Mouse (Mus musculus) liver, embryonic 13.5 days (tissue): ENCODE data around the gene Preb. TPM values are rescaled to one million over a fixed set of nuclear protein-coding genes. Genes with fewer than 3 reads are reported as not detected.
A peak's percentile ranks its signal among the peaks of the same experiment; 100 is the strongest.

Source experiments
- ATAC-seq: fragments of 200-750 bp; cut with Nextera tagmentation; 2 replicates; pipeline ENCODE4 v1.8.0; 2017; ENCODE audit warnings: low read depth, mild to moderate bottlenecking, moderate number of reproducible peaks, moderate library complexity
- DNase-seq: peaks from one replicate; pipeline ENCODE4 v3.0.0; 2022
- H3K27ac ChIP-seq: fragments of 300-500 bp; sonication (generic); 2 replicates; pipeline ENCODE4 v1.5.1; 2015; ENCODE audit warnings: moderate library complexity, mild to moderate bottlenecking, inconsistent platforms
- H3K27me3 ChIP-seq: fragments of 300-500 bp; sonication (generic); 2 replicates; pipeline ENCODE4 v1.6.1; 2015; ENCODE audit warnings: mild to moderate bottlenecking, inconsistent platforms
- H3K36me3 ChIP-seq: fragments of 300-500 bp; sonication (generic); 2 replicates; pipeline ENCODE4 v1.6.1; 2015; ENCODE audit warnings: mild to moderate bottlenecking, inconsistent platforms
- H3K4me1 ChIP-seq: fragments of 300-500 bp; sonication (generic); replicated peaks from 2 replicates; pipeline ENCODE4 v1.6.1; 2015; ENCODE audit warnings: inconsistent platforms
- H3K4me2 ChIP-seq: fragments of 300-500 bp; sonication (generic); 2 replicates; pipeline ENCODE4 v1.6.1; 2015; ENCODE audit warnings: inconsistent platforms, mild to moderate bottlenecking, moderate library complexity
- H3K4me3 ChIP-seq: fragments of 300-500 bp; sonication (generic); replicated peaks from 2 replicates; pipeline ENCODE4 v1.5.1; 2015; ENCODE audit warnings: mild to moderate bottlenecking, inconsistent platforms
- H3K9ac ChIP-seq: fragments of 300-500 bp; sonication (generic); 2 replicates; pipeline ENCODE4 v1.6.1; 2015; ENCODE audit warnings: mild to moderate bottlenecking, inconsistent platforms
- H3K9me3 ChIP-seq: fragments of 300-500 bp; sonication (generic); replicated peaks from 2 replicates; pipeline ENCODE4 v1.6.1; 2016; ENCODE audit warnings: inconsistent platforms
- WGBS: fragments of 180-500 bp; shearing (Covaris S2); methylation state at CpG from one replicate; pipeline ENCODE4 v1.1.7; 2015; ENCODE audit not compliant: insufficient replicate concordance; 5-methylcytosine and 5-hydroxymethylcytosine counted together
- polyA plus RNA-seq: library from polyadenylated mRNA; unstranded; fragments of >200 nt; fragmentation: Nextera tagmentation; extraction: Ambion mirVana; gene quantifications from 2 replicates; pipeline ENCODE4 v1.2.1, GENCODE M21; 2015

The Preb gene
- polyA plus RNA-seq, 1 experiment from 2014 or later, result 91.6 TPM

DNA sequence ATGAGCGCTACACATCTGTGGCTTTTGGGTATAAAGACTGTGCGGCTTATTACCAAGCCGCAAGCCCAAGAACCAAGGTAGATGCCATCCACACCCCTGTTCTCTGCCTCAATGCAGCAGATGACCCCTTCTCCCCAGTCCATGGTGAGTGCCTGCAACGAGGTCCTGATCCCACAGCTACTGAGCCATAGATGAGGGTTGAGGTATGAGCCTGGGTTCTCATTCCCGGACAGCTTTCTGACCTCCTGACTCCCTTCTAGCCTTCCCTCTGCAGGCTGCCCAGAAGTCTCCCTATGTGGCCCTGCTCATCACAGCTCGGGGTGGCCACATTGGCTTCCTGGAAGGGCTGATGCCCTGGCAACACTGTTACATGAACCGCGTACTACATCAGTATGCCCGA lies 5.6 kb downstream of the Preb start:
- no peak overlapping the region for H3K4me3 ChIP-seq
- DNase-seq (no peak), ATAC-seq (no peak)
- H3K27me3 ChIP-seq, result no peaks in the 10 kb centered on the region
- H3K9ac ChIP-seq, result no peak overlapping the region
- whole genome bisulfite sequencing, result 82% methylated on average over 9 of the region's 9 CpGs
- H3K27ac ChIP-seq, result no peak overlapping the region
- H3K4me1 ChIP-seq, result peaks cover 35% of the 10 kb centered on the region
- peaks cover 57% of the 10 kb centered on the region for H3K36me3 ChIP-seq
- H3K9me3 ChIP-seq, result no peaks in the 10 kb centered on the region
- H3K4me2 ChIP-seq, result no peak overlapping the region

GRCm38 (mm10) chr5:30954065-30954464 lies 6.1 kb downstream of the Preb start:
- no peaks in the 10 kb centered on the region for H3K9me3 ChIP-seq

GRCm38 (mm10) chr5:30952551-30952950 lies 7.6 kb downstream of the Preb start:
- H3K4me2 ChIP-seq, result no peak overlapping the region
- no peaks in the 10 kb centered on the region for H3K9me3 ChIP-seq
- DNase-seq, result no peak
- H3K36me3 ChIP-seq, result peaks cover 43% of the 10 kb centered on the region
- 68% methylated on average over 5 of the region's 5 CpGs for WGBS
- H3K4me3 ChIP-seq, result no peak overlapping the region
- ATAC-seq, result no peak
- peaks cover 26% of the 10 kb centered on the region for H3K4me1 ChIP-seq
- no peak overlapping the region for H3K27ac ChIP-seq
- H3K27me3 ChIP-seq, result no peaks in the 10 kb centered on the region
- no peak overlapping the region for H3K9ac ChIP-seq

More at GRCm38 (mm10) chr5:30954065-30954464, 6.1 kb downstream of the Preb start:
- WGBS, result 88% methylated on average over 6 of the region's 6 CpGs
- Histone ChIP-seq H3K36me3 (peaks cover 57% of the 10 kb centered on the region), H3K4me3 (no peak overlapping the region), H3K4me2 (no peak overlapping the region), H3K27ac (no peak overlapping the region), H3K9ac (no peak overlapping the region), H3K27me3 (no peaks in the 10 kb centered on the region), H3K4me1 (peaks cover 35% of the 10 kb centered on the region)
- no peak for ATAC-seq
- DNase-seq, result no peak

GRCm38 (mm10) chr5:30951706-30952105 lies 8.5 kb downstream of the Preb start:
- no peak overlapping the region for H3K4me3 ChIP-seq
- no peak for DNase-seq
- H3K27me3 ChIP-seq, result peaks cover 5% of the 10 kb centered on the region; the same call in 1 of the 2 replicates
- H3K4me1 ChIP-seq, result peaks cover 23% of the 10 kb centered on the region
- no peak overlapping the region for H3K4me2 ChIP-seq
- no peaks in the 10 kb centered on the region for H3K9me3 ChIP-seq
- H3K9ac ChIP-seq, result no peak overlapping the region
- H3K36me3 ChIP-seq, result peaks cover 38% of the 10 kb centered on the region
- ATAC-seq, result no peak
- WGBS, result 77% methylated on average over 6 of the region's 6 CpGs
- no peak overlapping the region for H3K27ac ChIP-seq

GRCm38 (mm10) chr5:30950922-30951321 lies 9.2 kb downstream of the Preb start:
- Histone ChIP-seq H3K27me3 (peaks cover 9% of the 10 kb centered on the region; the same call in 1 of the 2 replicates), H3K4me2 (peak overlapping the region; percentile 88), H3K36me3 (peaks cover 36% of the 10 kb centered on the region), H3K27ac (no peak overlapping the region), H3K4me3 (peak overlapping the region; percentile 76), H3K4me1 (peaks cover 23% of the 10 kb centered on the region), H3K9me3 (no peaks in the 10 kb centered on the region), H3K9ac (0 out of 2 replicates have a peak overlapping the region, but pooled peaks have one; percentile 79)
- ATAC-seq (no peak), DNase-seq (no peak)
- 80% methylated on average over 2 of the region's 2 CpGs for WGBS

- peak; percentile 5; the same call in 1 of the 2 replicates for ATAC-seq
- Histone ChIP-seq H3K4me3 (peak overlapping the region; percentile 76), H3K4me2 (peak overlapping the region; percentile 88), H3K9ac (peak overlapping the region; percentile 79), H3K36me3 (peaks cover 31% of the 10 kb centered on the region), H3K27me3 (peaks cover 14% of the 10 kb centered on the region; the same call in 1 of the 2 replicates), H3K4me1 (peaks cover 23% of the 10 kb centered on the region), H3K9me3 (no peaks in the 10 kb centered on the region), H3K27ac (peak overlapping the region; percentile 68)
- DNase-seq, result no peak
- whole genome bisulfite sequencing, result 69% methylated on average over 4 of the region's 4 CpGs
Observed at GRCm38 (mm10) chr5:30950451-30950850, 9.7 kb downstream of the Preb start.

- H3K9ac ChIP-seq, result peak overlapping the region; percentile 79
- peaks cover 24% of the 10 kb centered on the region for H3K36me3 ChIP-seq
- H3K9me3 ChIP-seq, result no peaks in the 10 kb centered on the region
- ATAC-seq, result peak; percentile 89
- H3K4me3 ChIP-seq, result peak overlapping the region; percentile 76
- under 1% methylated on average over 31 of the region's 31 CpGs for WGBS
- H3K4me1 ChIP-seq, result peaks cover 30% of the 10 kb centered on the region
- H3K27ac ChIP-seq, result peak overlapping the region; percentile 68
- H3K4me2 ChIP-seq, result peak overlapping the region; percentile 88
- peaks cover 21% of the 10 kb centered on the region for H3K27me3 ChIP-seq
- peak; percentile 91 for DNase-seq
Observed at GRCm38 (mm10) chr5:30949654-30950326, 10.4 kb downstream of the Preb start.

GRCm38 (mm10) chr5:30948620-30949019 lies 11.5 kb downstream of the Preb start:
- Histone ChIP-seq H3K9me3 (no peaks in the 10 kb centered on the region), H3K27ac (no peak overlapping the region), H3K4me2 (no peak overlapping the region), H3K27me3 (peaks cover 29% of the 10 kb centered on the region), H3K36me3 (peaks cover 13% of the 10 kb centered on the region), H3K9ac (no peak overlapping the region), H3K4me1 (peaks cover 33% of the 10 kb centered on the region), H3K4me3 (no peak overlapping the region)
- DNase-seq (no peak), ATAC-seq (no peak)
- WGBS, result 57% methylated on average over 5 of the region's 5 CpGs

- no peak within 1 kb of the TSS for H3K27ac ChIP-seq
- DNase-seq (peak; percentile 30), ATAC-seq (no peak; the same call in 1 of the 2 replicates)
- H3K4me3 ChIP-seq, result peak within 1 kb of the TSS; percentile 49
- peak within 1 kb of the TSS; percentile 62 for H3K9ac ChIP-seq
- no peaks in the 10 kb centered on the region for H3K9me3 ChIP-seq
- peaks cover 29% of the 10 kb centered on the region for H3K27me3 ChIP-seq
- H3K36me3 ChIP-seq, result no peaks in the 10 kb centered on the region
- H3K4me1 ChIP-seq, result peaks cover 24% of the 10 kb centered on the region
- 8% methylated on average over 44 of the region's 44 CpGs for WGBS
- H3K4me2 ChIP-seq, result peak within 1 kb of the TSS; percentile 66
Observed at GRCm38 (mm10) chr5:30944956-30945781, 15.0 kb downstream of the Preb start, which contains the start of gene Cgref1. Gene Cgref1, minus strand, starts transcription at chr5:30945591.

DNA sequence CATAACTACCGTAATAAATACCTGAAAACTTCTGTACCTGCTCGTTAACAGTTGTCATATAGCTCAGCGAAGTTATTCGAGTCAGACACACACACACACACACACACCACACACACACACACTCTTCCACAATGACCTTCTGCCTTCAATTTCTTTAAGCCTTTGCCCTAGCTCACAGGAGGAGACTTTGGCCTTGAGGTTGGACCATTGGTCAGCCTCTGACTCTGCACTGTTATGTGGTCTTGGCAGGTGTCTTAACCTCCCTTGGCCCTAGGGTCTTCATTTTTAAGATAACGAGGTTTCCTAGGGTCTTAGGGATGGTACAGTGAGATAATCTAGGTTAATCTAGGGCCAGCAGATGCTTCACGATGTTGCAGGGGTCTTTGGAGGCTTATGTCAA lies 15.8 kb downstream of the Preb start:
- H3K9me3 ChIP-seq, result no peaks in the 10 kb centered on the region
- DNase-seq, result no peak
- peaks cover 18% of the 10 kb centered on the region for H3K4me1 ChIP-seq
- ATAC-seq, result no peak
- H3K36me3 ChIP-seq, result no peaks in the 10 kb centered on the region
- H3K27ac ChIP-seq, result no peak overlapping the region
- peak overlapping the region; percentile 49; the same call in 1 of the 2 replicates for H3K4me3 ChIP-seq
- no peak overlapping the region for H3K9ac ChIP-seq
- WGBS, result 67% methylated on average over 6 of the region's 6 CpGs
- peak overlapping the region; percentile 66; the same call in 1 of the 2 replicates for H3K4me2 ChIP-seq
- H3K27me3 ChIP-seq, result peaks cover 29% of the 10 kb centered on the region

DNA sequence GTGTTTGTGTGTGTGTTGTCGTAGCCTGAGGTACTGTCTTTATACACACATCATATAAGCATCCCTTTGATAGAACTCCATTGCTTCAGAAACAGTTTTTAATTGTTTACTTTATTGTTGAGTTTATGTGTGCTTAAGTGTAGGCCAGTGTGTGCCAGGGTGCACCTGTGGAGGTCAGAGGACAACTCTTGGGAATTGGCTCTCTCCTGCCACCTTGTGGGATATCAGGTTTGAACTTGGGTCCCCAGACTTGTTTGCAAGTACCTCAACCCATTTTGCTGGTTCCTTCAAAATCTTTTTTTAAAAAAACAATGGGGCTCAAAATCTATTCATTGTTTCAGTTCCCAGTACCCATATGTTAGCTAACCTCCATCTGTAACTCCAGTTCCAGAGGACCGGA lies 17.2 kb downstream of the Preb start:
- Histone ChIP-seq H3K9ac (no peak overlapping the region), H3K4me3 (no peak overlapping the region), H3K27me3 (peaks cover 29% of the 10 kb centered on the region), H3K27ac (no peak overlapping the region), H3K4me2 (no peak overlapping the region), H3K36me3 (no peaks in the 10 kb centered on the region), H3K9me3 (no peaks in the 10 kb centered on the region), H3K4me1 (peaks cover 10% of the 10 kb centered on the region)
- ATAC-seq, result no peak
- DNase-seq, result no peak
- 81% methylated on average over 2 of the region's 2 CpGs for WGBS
